10 mouse cellular contexts compared by ENCODE assay signal in the genomic region with DNA sequence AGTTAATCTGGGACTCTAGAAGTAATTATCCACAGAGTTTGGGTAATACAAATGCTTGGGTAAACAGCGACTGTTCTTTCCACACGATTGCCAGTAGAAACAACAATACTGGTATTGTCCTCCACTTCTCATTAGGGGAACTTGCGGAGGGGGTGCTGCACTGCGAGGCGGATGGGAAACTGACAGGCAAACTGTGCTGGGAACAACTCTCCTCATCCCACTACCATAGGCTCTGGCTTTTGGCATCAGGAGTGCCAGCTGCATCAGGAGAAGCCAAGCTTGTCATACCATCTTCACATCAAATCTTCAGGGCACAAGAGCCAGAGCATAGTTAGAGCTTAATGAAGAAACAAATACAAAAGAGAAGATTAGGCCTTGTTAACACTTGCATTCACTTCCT.
DNase-seq lines count a peak whose midpoint lies in the region; ATAC-seq lines count a peak whose summit lies in the region.
"Had no signal": no experiment of that assay in that cellular context is flagged by ENCODE, and none has a peak within 500 bp of the region (broad histone marks: within the 10 kb centered on the region; RNA-seq: fewer than 3 reads in every experiment).

No protein-coding gene starts in this region.

- H3K4me3 ChIP-seq in hindbrain, embryonic 12.5 days = no peak overlapping the region
- H3K4me3 ChIP-seq in midbrain, embryonic 13.5 days (replicated peaks) = no peak overlapping the region

- H3K27me3 ChIP-seq in hindbrain, embryonic 12.5 days = no peaks in the 10 kb centered on the region
- H3K27me3 ChIP-seq in midbrain, embryonic 13.5 days = no peaks in the 10 kb centered on the region

- no peak overlapping the region for H3K4me2 ChIP-seq in hindbrain, embryonic 12.5 days (replicated peaks)
- H3K4me2 ChIP-seq in midbrain, embryonic 13.5 days (replicated peaks) = no peak overlapping the region

- DNase-seq in cerebellum, adult 11-12 months = peak; percentile 11
- DNase-seq in cerebellum, adult 11 months = no peak
- peak; percentile 51 to 66 for DNase-seq in cerebellum, postnatal 25 days
- no peak for DNase-seq in gastrocnemius, adult 8-10 months (ENCODE audit: low spot score in 2 of 2)
- no peak for DNase-seq in lung, postnatal 25 days (ENCODE audit: low spot score)
- DNase-seq: kidney, postnatal 14 days had no signal

- peaks cover 13% of the 10 kb centered on the region; the same call in 1 of the 2 replicates for H3K4me1 ChIP-seq in hindbrain, embryonic 12.5 days
- H3K4me1 ChIP-seq in midbrain, embryonic 13.5 days (replicated peaks) = peaks cover 35% of the 10 kb centered on the region

- H3K9ac ChIP-seq in hindbrain, embryonic 12.5 days = no peak overlapping the region
- no peak overlapping the region for H3K9ac ChIP-seq in midbrain, embryonic 13.5 days (replicated peaks)
- H3K9ac ChIP-seq: liver, embryonic 14.5 days had no signal

- 3% methylated on average over 5 of the region's 5 CpGs for WGBS in hindbrain, embryonic 12.5 days
- WGBS in midbrain, embryonic 13.5 days = 5% methylated on average over 5 of the region's 5 CpGs

- peak overlapping the region; percentile 83 for H3K27ac ChIP-seq in hindbrain, embryonic 12.5 days
- peak overlapping the region; percentile 75 for H3K27ac ChIP-seq in midbrain, embryonic 13.5 days
- H3K27ac ChIP-seq: liver, embryonic 14.5 days had no signal

- no peaks in the 10 kb centered on the region for H3K36me3 ChIP-seq in hindbrain, embryonic 12.5 days
- H3K36me3 ChIP-seq in midbrain, embryonic 13.5 days = no peaks in the 10 kb centered on the region

- no peaks in the 10 kb centered on the region for H3K9me3 ChIP-seq in hindbrain, embryonic 12.5 days (replicated peaks)
- H3K9me3 ChIP-seq in midbrain, embryonic 13.5 days = no peaks in the 10 kb centered on the region

- ATAC-seq in hindbrain, embryonic 12.5 days (ENCODE audit: low FRiP score) = peak; percentile 78
- ATAC-seq in midbrain, embryonic 13.5 days = peak; percentile 70
- ATAC-seq in monocyte, adult 5-6 weeks (replicated peaks; ENCODE audit: insufficient number of reproducible peaks, low FRiP score, low TSS enrichment, poor library complexity, severe bottlenecking) = no peak

Comparison
In these comparisons a context has a peak if more than half of its experiments do, and no peak if none do; other contexts are left out.
1. DNase-seq: peak in cerebellum, adult 11-12 months (single experiment) and cerebellum, postnatal 25 days (2 of 2); none in cerebellum, adult 11 months (single experiment), gastrocnemius, adult 8-10 months (0 of 2) and lung, postnatal 25 days (single experiment).